Mouse (Mus musculus) heart, adult 2 months (tissue): ENCODE data around the gene Dhcr24. TPM values are rescaled to one million over a fixed set of nuclear protein-coding genes. Genes with fewer than 3 reads are reported as not detected.

Experiments used
- DNase-seq, 2 experiments: peaks; one replicate each; pipeline ENCODE4 v3.0.0; 2021
- H3K27ac ChIP-seq: fragments of 200-600 bp; 2 replicates; pipeline ENCODE4 v1.8.1; 2022
- H3K27me3 ChIP-seq: fragments of 200-500 bp; 2 replicates; pipeline ENCODE4 v1.6.1; 2012; ENCODE audit warnings: mild to moderate bottlenecking, low read length, inconsistent platforms, mixed read lengths; ENCODE audit not compliant: control insufficient read depth, insufficient read depth
- H3K36me3 ChIP-seq: fragments of 200-500 bp; 2 replicates; pipeline ENCODE4 v1.6.1; 2012; ENCODE audit warnings: low read length, inconsistent platforms; ENCODE audit not compliant: control insufficient read depth, insufficient read depth
- H3K4me1 ChIP-seq: fragments of 200-500 bp; 2 replicates; pipeline ENCODE4 v1.6.1; 2011; ENCODE audit warnings: low read length; ENCODE audit not compliant: control insufficient read depth, insufficient read depth
- H3K4me3 ChIP-seq: fragments of 200-600 bp; 2 replicates; pipeline ENCODE4 v1.8.1; 2022
- H3K79me2 ChIP-seq: fragments of 200-500 bp; replicated peaks from 2 replicates; pipeline ENCODE4 v1.6.1; 2012; ENCODE audit warnings: mild to moderate bottlenecking, inconsistent platforms, low read length, moderate library complexity, mixed read lengths; ENCODE audit not compliant: control insufficient read depth, insufficient read depth
- H3K9ac ChIP-seq: fragments of 200-500 bp; 2 replicates; pipeline ENCODE4 v1.6.1; 2012; ENCODE audit warnings: low read depth, mild to moderate bottlenecking, control low read depth, inconsistent platforms, low read length, mixed read lengths
- CTCF ChIP-seq: fragments of 200-600 bp; IDR thresholded peaks from 2 replicates; pipeline ENCODE4 v1.8.1; 2022; ENCODE audit warnings: antibody characterized with exemption, mild to moderate bottlenecking, moderate library complexity
- EP300 ChIP-seq: fragments of 200-500 bp; IDR thresholded peaks from 2 replicates; pipeline ENCODE4 v1.6.1; 2011; ENCODE audit warnings: low read depth, low read length, control low read depth; ENCODE audit not compliant: insufficient read depth
- POLR2A ChIP-seq: fragments of 200-500 bp; IDR thresholded peaks from 2 replicates; pipeline ENCODE4 v1.6.1; 2011; ENCODE audit warnings: mild to moderate bottlenecking, low read depth, low read length, control low read depth; ENCODE audit not compliant: insufficient read depth
- WGBS: fragments of 180-500 bp; shearing (Covaris S2); methylation state at CpG from one replicate; pipeline ENCODE4 v1.1.7; 2018; 5-methylcytosine and 5-hydroxymethylcytosine counted together
- intact Hi-C: fragments of 180-260 bp; cut with DNase I; formaldehyde crosslinking; loops from one replicate; pipeline ENCODE4 v1.15.1; 2025
- polyA plus RNA-seq: library from polyadenylated mRNA; depleted of rRNA; stranded (reverse); fragments of >200 nt; gene quantifications from 2 replicates; pipeline ENCODE4 v1.2.3, GENCODE M21; 2012
- total RNA-seq, 2 experiments: library from RNA; stranded (reverse); gene quantifications; 2 replicates each; pipeline ENCODE4 v1.2.3; 2021

The Dhcr24 gene
- total and polyA plus RNA-seq, 3 experiments, result 1.4 to 5.2 (median 4.0) TPM

GRCm38 (mm10) chr4:106614881-106615280 lies 54.0 kb downstream of the Dhcr24 start:
- intact Hi-C loops, result loop anchor here (1.0 kb wide), 1 partner anchor 93 kb away; no protein-coding TSS in a partner anchor
- H3K27ac ChIP-seq, result no peak overlapping the region
- no peaks in the 10 kb centered on the region for H3K27me3 ChIP-seq

GRCm38 (mm10) chr4:106615637-106616036 lies 54.8 kb downstream of the Dhcr24 start:
- TF ChIP-seq POLR2A (no peak), EP300 (no peak), CTCF (no peak)
- DNase-seq, result no peak
- H3K4me1 ChIP-seq, result no peaks in the 10 kb centered on the region
- 64% methylated on average over 12 of the region's 12 CpGs for WGBS
- H3K79me2 ChIP-seq, result no peaks in the 10 kb centered on the region
- no peak overlapping the region for H3K27ac ChIP-seq
- H3K9ac ChIP-seq, result no peak overlapping the region
- intact Hi-C loops, result no loop called here
- H3K36me3 ChIP-seq, result no peaks in the 10 kb centered on the region
- H3K4me3 ChIP-seq, result no peak overlapping the region
- H3K27me3 ChIP-seq, result no peaks in the 10 kb centered on the region

More at GRCm38 (mm10) chr4:106614881-106615280, 54.0 kb downstream of the Dhcr24 start:
- H3K79me2 ChIP-seq, result no peaks in the 10 kb centered on the region
- TF ChIP-seq POLR2A, result no peak
- 77% methylated on average over 9 of the region's 9 CpGs for WGBS
- no peak for DNase-seq
- no peaks in the 10 kb centered on the region for H3K4me1 ChIP-seq
- no peak overlapping the region for H3K9ac ChIP-seq
- no peaks in the 10 kb centered on the region for H3K36me3 ChIP-seq
- H3K4me3 ChIP-seq, result no peak overlapping the region

- no peaks in the 10 kb centered on the region for H3K36me3 ChIP-seq
- no peak for TF ChIP-seq EP300
- TF ChIP-seq CTCF, result no peak
- no peak for TF ChIP-seq POLR2A
- no peak within 1 kb of the TSS for H3K4me3 ChIP-seq
- intact Hi-C loops, result no loop called here
- no peak within 1 kb of the TSS for H3K27ac ChIP-seq
- H3K9ac ChIP-seq, result no peak within 1 kb of the TSS
- DNase-seq, result no peak
- H3K4me1 ChIP-seq, result no peaks in the 10 kb centered on the region
- H3K27me3 ChIP-seq, result no peaks in the 10 kb centered on the region
- WGBS, result under 1% methylated on average over 19 of the region's 19 CpGs
- H3K79me2 ChIP-seq, result no peaks in the 10 kb centered on the region
These were observed 56.2 kb downstream of the Dhcr24 start, which contains the start of gene Lexm for GRCm38 (mm10) chr4:106617056-106617455. Lexm (minus strand) TSS chr4:106617241.

- no peaks in the 10 kb centered on the region for H3K79me2 ChIP-seq
- H3K4me3 ChIP-seq, result no peak overlapping the region
- WGBS, result 80% methylated on average over 4 of the region's 4 CpGs
- no peak overlapping the region for H3K9ac ChIP-seq
- intact Hi-C loops, result no loop called here
- TF ChIP-seq CTCF, result no peak
- no peak for TF ChIP-seq EP300
- TF ChIP-seq POLR2A, result no peak
- no peak for DNase-seq
- H3K36me3 ChIP-seq, result no peaks in the 10 kb centered on the region
- no peak overlapping the region for H3K27ac ChIP-seq
- H3K4me1 ChIP-seq, result no peaks in the 10 kb centered on the region
- peaks cover 2% of the 10 kb centered on the region; the same call in 1 of the 2 replicates for H3K27me3 ChIP-seq
These were observed 58.1 kb downstream of the Dhcr24 start for GRCm38 (mm10) chr4:106618898-106619297.

GRCm38 (mm10) chr4:106621428-106621827 lies 60.6 kb downstream of the Dhcr24 start:
- Histone ChIP-seq H3K27ac (no peak overlapping the region), H3K9ac (no peak overlapping the region), H3K4me1 (no peaks in the 10 kb centered on the region), H3K4me3 (no peak overlapping the region), H3K27me3 (peaks cover 2% of the 10 kb centered on the region; the same call in 1 of the 2 replicates), H3K36me3 (no peaks in the 10 kb centered on the region), H3K79me2 (no peaks in the 10 kb centered on the region)
- TF ChIP-seq EP300, result no peak
- no peak for TF ChIP-seq POLR2A
- no peak for TF ChIP-seq CTCF
- no peak for DNase-seq
- WGBS, result 58% methylated on average over 3 of the region's 3 CpGs
- intact Hi-C loops, result no loop called here

GRCm38 (mm10) chr4:106622030-106622493 lies 61.2 kb downstream of the Dhcr24 start, which contains the start of gene Ttc22:
Ttc22 (plus strand) TSS chr4:106622432.
- Histone ChIP-seq H3K27me3 (peaks cover 2% of the 10 kb centered on the region; the same call in 1 of the 2 replicates), H3K79me2 (no peaks in the 10 kb centered on the region), H3K4me1 (no peaks in the 10 kb centered on the region), H3K4me3 (no peak within 1 kb of the TSS), H3K9ac (no peak within 1 kb of the TSS), H3K36me3 (no peaks in the 10 kb centered on the region), H3K27ac (no peak within 1 kb of the TSS)
- intact Hi-C loops, result no loop called here
- peak in 1 of 2 experiments; percentile 30 for DNase-seq
- 24% methylated on average over 16 of the region's 16 CpGs for WGBS
- no peak for TF ChIP-seq CTCF
- TF ChIP-seq EP300, result no peak
- no peak for TF ChIP-seq POLR2A
